Comparison of ENCODE assay signal across 8 mouse cellular contexts in genomic region chr6:83441259-83442061, GRCm38 (mm10). TPM values are rescaled to one million over a fixed set of nuclear protein-coding genes. Genes with fewer than 3 reads are reported as not detected.
DNase-seq lines count a peak whose midpoint lies in the region; ATAC-seq and TF ChIP-seq lines count a peak whose summit lies in the region.

No protein-coding gene starts in this region.

- ATAC-seq in hindbrain, embryonic 16.5 days: peak; percentile 91

- no peaks in the 10 kb centered on the region for H3K36me3 ChIP-seq in hindbrain, embryonic 16.5 days (ENCODE audit: control insufficient read depth, insufficient read depth, low read length)

- H3K4me1 ChIP-seq in cortical plate, adult 2 months (ENCODE audit: control insufficient read depth, insufficient read depth, low read length): peaks cover 13% of the 10 kb centered on the region; the same call in 1 of the 2 replicates
- H3K4me1 ChIP-seq in hindbrain, embryonic 16.5 days (ENCODE audit: control insufficient read depth, insufficient read depth, low read depth, low read length): peaks cover 66% of the 10 kb centered on the region

- peak; percentile 60 for TF ChIP-seq POLR2A in cortical plate, adult 2 months (IDR thresholded peaks at IDR 0.05; ENCODE audit: extremely low read depth, insufficient read depth, low read length)

- no peak for TF ChIP-seq CTCF in cortical plate, adult 2 months (IDR thresholded peaks at IDR 0.05; ENCODE audit: extremely low read depth, insufficient read depth, low read length)
- TF ChIP-seq CTCF in gastrocnemius, adult 2 months (IDR thresholded peaks at IDR 0.05): peak; percentile 18; the same call in 1 of the 2 replicates

- H3K27ac ChIP-seq in cortical plate, adult 2 months (ENCODE audit: insufficient read depth, low read length): peak overlapping the region; percentile 92
- peak overlapping the region; percentile 97 for H3K27ac ChIP-seq in gastrocnemius, adult 2 months
- peak overlapping the region; percentile 96 for H3K27ac ChIP-seq in hindbrain, embryonic 16.5 days (ENCODE audit: low read depth, low read length)

- H3K9ac ChIP-seq in hindbrain, embryonic 16.5 days (ENCODE audit: low read depth, low read length): peak overlapping the region; percentile 88

- peak; percentile 90 for DNase-seq in adipocyte (ENCODE audit: low spot score)
- peak; percentile 97 for DNase-seq in gastrocnemius, adult 2 months
- DNase-seq in left cerebral cortex, adult 18-20 months (ENCODE audit: low spot score in 2 of 2): peak; percentile 85 to 93
- DNase-seq in lung, postnatal 4 days: peak; percentile 92 to 96
- DNase-seq in retina, postnatal 1 day: peak; percentile 93
- peak; percentile 82 to 87 for DNase-seq in thymus, postnatal 36 days

- H3K27me3 ChIP-seq in hindbrain, embryonic 16.5 days (replicated peaks; ENCODE audit: control insufficient read depth, insufficient read depth, low read length): no peaks in the 10 kb centered on the region

- peak overlapping the region; percentile 70 for H3K4me2 ChIP-seq in hindbrain, embryonic 16.5 days (ENCODE audit: low read length)

- intact Hi-C loops in gastrocnemius, adult 2 months (cut with DNase I): no loop called here

- WGBS in hindbrain, embryonic 16.5 days: under 1% methylated on average over 34 of the region's 48 CpGs

- H3K9me3 ChIP-seq in hindbrain, embryonic 16.5 days (ENCODE audit: control insufficient read depth, low read length): no peaks in the 10 kb centered on the region

- H3K4me3 ChIP-seq in cortical plate, adult 2 months (ENCODE audit: insufficient read depth, low read length): peak overlapping the region; percentile 86
- H3K4me3 ChIP-seq in gastrocnemius, adult 2 months: peak overlapping the region; percentile 95
- H3K4me3 ChIP-seq in hindbrain, embryonic 16.5 days (ENCODE audit: low read length): peak overlapping the region; percentile 65

RNA-seq across cellular contexts. Expression of gene Tet3, which starts 17.4 kb away (rescaled TPM):
- polyA plus RNA-seq in cortical plate, adult 2 months (2012; rRNA removed): 16.6 TPM in 2 replicates
- total RNA-seq in gastrocnemius, adult 2 months (2021): 10 to 100 TPM; 16.4 to 18.0 TPM
- polyA plus RNA-seq in hindbrain, embryonic 16.5 days (2015; fragmentation: Nextera tagmentation; extraction: Ambion mirVana): 51.4 and 62.2 TPM in 2 replicates
- total RNA-seq in left cerebral cortex, adult 18-20 months (2021): 10 to 100 TPM; 60.8 to 75.9 TPM

Comparison
In these comparisons a context has a peak if more than half of its experiments do, and no peak if none do; other contexts are left out.
1. Peak in every context shown above with its lines: DNase-seq, ATAC-seq, H3K4me3 ChIP-seq and H3K27ac ChIP-seq.